Mouse (Mus musculus) MN1 (cell line): Measurements from ENCODE around the gene Rcsd1.

Experiments
- DNase-seq: peaks from one replicate; pipeline ENCODE4 v3.0.0-alpha.2; 2016; ENCODE audit warnings: low spot score

Gene Rcsd1

DNA sequence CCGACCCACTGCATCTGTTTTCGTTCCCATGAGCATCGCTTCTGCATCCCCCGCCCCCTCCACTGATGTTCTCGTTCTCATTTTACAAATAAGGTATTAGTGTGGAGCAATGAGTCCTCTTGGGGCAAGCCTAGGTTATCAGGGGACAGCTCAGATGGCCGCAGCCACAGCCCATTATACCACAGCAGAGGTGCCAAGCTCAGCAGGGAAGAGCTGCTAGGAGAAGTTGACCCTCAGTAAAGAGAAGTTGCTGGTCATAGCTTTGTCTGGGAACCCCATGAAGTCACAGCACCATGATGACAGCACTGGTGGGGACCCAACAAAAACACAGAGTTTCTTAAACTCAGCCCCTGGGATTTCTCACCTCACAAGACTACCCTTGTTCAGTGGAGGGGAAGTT lies 47.8 kb downstream of the Rcsd1 start:
- DNase-seq: no peak

DNA sequence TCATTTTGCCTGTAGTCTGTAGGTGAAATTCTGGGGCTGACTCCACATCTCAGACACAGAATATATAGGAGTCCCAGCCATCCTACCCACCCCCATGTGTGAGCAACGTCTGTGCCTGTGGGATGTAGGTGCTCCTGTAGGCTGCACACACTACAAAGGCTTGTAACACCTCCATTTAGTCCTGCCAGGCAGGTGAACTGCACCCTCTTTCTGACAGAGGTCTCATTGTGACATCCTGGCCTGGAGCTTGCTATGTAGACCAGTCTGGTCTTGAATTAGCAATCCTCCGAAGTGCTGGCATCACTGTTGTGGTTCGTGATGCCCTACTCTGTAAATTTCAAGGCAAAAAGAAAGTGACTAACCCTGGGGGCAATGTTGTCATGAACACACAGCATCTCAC lies 48.4 kb downstream of the Rcsd1 start:
- no peak for DNase-seq

DNA sequence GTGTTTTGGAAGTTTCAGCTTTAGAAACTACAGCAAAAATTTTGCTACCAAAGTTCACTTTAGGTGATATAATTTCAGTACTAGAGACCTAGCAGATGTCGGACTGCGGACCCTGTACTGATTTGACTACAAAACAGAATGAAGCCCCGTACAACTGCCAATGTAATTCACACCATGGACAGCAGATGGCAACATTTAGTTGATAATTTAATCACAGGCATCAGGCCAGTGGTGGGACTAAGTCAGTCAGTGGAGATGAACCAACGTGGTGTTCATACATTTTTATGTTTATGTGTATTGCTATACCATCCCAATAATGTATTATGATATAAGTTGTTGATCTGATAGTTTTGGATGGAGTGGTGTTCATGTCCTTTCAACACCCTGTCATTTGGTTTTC lies 48.8 kb downstream of the Rcsd1 start:
- DNase-seq: peak; percentile 81

DNA sequence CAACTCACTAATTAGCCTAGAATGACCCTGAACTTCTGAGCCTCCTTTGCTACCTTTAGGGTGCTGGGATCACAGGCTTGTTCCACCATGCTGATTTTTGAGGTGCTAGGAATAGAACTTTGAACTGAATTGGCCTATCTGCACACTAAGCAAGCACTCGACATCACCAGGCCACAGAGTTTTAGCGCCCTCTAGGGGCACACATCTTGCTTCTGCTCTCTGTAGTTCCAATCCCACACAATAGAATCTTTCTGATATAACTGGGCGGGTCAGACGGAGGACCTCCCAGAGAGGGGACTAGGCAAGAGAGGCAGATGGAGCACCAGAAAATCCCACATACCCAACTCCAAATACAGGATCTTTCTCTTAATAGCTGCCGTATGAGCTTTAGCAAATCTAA lies 51.0 kb downstream of the Rcsd1 start:
- DNase-seq: peak; percentile 75

DNA sequence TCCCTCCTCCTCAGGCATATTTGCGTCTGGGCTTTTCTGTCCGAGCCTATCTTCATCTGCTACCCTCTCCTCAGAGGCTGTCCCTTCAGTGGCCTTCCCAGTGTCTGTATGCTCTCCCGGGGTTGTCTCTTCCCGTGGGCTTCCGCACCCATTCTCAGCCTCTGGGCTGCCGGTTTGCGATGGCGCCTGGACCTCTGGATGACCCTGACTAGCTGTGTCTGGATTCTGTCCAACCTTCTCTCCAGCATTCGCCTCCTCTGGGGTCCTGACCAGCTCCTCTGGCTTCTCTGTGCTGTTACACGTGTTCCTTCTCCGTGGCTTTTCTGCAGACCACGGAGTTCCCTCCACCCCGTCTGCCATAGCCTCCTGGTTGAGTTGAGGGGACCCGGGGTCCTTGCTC lies 54.1 kb downstream of the Rcsd1 start:
- no peak for DNase-seq

DNA sequence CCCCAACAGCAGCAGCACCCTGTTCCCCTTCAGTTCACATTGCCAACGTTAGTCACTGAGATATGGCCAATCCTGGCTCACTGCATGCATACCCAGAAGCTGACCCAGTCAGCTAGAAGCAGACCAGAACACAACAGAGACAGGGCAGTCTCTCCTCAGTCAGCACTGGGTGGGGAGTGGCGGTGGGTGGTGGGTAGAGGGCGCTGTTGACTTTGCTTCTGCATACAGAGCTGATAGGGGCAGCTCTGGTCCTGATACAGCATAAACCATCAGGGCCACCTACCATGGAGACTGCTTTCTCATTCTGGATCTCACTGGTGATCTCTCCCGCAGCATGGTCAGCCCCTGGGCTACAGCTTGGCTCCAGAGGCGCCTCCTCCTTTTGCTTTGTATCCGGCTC lies 54.5 kb downstream of the Rcsd1 start:
- DNase-seq: peak; percentile 63

DNA sequence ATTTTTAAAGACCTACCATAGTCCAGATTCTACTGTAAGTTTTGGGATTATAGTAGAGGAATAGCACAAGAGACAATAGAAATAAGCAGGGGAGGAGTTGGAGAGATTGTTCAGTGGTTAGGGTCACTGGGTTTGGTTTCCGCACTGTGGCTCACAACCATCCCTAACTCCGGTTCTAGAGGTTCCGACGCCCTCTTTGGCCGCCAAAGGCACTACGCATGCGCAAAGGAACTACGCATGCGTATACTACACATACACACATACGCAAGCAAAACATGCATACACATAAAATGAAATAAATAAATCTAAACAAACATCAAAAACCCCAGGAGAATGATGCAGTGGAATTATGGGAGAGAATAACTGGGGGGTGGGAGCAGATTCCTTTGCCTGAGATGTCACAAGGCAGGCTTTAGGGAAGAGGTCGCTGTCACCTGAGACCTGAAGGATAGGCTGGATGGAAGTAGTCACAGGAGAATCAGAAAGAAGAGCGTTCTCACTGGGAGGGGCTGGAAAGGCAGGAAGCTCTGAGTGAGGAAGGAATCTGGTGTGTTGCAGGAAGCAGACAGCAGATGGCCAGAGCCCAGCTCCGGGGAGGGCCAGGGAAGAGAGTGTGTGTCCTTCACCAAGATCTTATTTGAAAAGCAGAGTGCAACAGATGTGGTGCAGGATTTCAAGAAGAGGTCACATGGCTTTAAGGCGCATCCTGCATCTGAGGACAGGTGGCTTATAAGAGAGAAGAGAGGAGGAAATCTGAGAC lies 56.3 kb downstream of the Rcsd1 start:
- DNase-seq: no peak

DNA sequence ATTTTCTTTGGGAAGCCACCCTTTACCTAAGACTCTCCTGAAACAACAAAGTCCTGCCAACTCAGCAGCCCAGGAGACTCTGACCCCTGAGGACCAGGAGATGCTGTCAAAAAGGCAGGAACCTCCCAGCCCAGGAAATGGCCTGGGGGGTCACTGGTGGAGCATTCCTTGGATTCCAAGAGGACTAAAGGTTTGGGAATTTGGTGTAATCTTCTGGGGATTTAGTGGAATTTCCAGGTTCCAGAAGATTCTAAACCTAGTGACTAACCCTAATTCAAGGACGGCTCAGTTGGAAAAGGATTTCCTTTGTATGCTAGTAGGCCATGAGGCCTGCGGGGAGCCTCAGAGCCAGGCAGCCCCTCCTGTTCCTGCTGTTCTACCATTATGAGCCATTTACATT lies 57.0 kb downstream of the Rcsd1 start:
- DNase-seq: no peak

DNA sequence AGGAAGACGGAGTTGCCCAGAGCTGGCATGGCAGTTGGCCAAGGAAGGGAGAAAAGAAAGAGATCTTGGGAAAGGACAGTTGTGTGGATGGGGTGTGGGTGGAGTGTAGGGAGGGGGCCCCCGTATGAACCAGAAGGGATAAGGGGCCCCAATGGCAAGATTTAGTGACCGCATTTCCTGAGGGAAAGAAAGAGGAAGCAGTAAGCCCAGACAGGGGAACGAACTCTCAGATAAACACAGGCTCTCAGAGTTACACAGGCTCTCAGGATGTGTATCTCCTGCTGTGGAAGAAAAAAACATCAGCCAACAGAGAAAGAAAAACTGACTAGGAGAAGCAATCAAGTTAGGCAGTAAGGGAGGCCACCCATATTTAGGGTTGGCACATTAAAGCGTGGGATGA lies 58.4 kb downstream of the Rcsd1 start:
- no peak for DNase-seq

DNA sequence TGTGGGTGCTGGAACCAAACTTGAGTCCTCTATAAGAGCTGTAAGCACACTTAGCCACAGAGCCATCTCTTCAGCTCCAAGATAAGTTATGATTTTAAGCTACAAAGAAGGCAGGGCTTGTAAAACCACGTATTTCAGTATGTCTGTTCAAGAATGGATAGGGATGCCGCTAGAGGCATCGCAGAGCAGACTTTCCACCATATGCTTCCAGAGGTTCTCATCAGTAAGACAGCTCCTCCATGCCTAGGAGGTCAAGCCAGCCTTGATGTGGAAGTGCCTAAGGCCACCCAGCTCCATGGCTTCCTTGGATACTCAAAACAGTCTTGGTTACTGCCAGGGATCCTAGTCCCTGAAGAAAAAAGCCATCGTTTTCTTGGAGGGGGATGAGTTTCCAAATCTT lies 64.5 kb downstream of the Rcsd1 start:
- DNase-seq: no peak

DNA sequence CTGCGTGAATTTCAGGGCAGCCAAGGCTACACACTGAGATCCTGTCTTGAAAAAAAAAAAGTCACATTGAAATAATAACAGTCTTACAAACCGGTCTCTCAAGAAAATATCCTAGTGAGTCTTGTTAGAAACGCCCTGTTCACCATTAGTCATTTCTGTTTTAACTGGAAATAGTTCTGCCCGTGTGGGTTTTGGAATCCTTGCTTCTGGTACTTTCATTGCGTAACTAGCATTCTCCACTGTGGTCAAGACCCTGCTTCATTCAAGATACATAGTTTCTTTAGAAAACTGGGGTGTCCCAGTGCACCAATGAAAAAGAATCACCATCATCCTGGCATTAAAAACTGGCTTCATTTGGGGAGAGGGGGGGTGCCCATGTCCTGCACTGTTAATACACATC lies 65.8 kb downstream of the Rcsd1 start:
- DNase-seq: no peak

DNA sequence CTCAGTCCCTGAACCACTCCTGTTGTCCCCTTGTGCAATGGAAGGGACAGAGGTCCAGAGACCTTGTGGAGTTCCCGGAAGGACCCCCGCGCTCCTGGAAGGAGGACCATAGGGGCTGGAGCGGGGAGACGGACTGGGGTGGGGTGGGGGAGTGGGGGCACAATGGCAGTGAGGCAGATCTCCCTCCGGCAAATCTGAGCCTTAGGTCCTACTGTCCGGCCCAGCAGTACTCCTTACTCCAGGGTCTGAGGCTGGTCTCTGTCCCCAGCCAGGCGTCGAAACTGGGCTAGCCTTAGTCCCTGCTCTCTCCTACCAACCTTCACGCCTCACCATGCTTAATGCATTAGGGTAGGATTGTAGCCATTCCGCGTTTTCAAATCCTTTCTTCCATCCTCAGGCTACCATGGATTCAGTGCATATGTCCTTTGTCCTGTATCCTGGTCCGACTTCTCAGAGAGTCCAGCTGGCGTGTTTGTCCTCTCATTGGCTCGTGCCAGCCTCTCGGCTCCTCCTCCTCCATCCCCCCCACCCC lies 66.7 kb downstream of the Rcsd1 start:
- DNase-seq: peak; percentile 78

DNA sequence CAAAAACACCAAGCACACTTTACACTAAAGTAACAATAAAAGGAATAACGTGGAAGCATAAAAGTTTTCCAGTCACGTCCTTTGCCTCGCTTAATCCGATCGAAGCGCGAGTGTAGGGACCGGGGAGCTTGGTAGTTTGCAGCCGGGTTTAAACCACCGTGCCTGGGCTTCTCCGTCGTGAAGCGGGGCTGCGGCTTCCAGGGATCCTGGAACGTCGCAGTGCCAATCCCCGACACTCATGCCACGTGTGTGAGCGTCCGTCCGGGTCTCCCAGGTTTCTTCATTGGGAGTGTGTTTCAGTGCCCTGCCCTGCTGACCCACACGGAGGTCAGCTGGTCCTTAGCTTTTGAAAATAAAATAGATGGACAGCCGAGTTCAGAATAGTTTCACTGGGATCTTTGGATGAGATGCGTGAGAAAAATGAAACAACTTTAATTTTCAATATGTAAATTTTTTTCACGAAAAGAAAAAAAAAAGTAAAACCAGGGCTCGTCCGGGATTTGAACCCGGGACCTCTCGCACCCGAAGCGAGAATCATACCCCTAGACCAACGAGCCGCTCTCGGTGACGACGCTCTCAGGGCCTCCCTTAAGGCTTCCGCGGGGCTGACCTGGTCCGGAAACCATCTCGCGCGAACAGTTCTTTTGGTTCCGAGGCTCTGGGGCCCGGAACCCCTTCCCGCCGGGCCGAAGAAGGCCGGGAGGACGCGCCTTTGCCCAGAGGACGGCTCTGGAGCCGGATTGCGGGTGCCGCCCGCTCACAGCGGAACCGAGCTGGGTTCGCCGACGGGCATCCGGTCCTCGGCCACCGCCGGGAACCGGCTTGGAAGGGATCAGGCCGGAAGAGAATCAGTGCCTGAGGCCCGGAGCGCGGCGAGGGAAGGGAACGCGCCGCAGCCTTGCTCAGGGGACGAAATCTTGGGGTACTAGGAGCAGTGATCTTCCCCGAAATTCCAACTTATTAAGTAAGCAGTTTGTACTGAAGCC lies 67.5 kb downstream of the Rcsd1 start:
- DNase-seq: peak; percentile 93

DNA sequence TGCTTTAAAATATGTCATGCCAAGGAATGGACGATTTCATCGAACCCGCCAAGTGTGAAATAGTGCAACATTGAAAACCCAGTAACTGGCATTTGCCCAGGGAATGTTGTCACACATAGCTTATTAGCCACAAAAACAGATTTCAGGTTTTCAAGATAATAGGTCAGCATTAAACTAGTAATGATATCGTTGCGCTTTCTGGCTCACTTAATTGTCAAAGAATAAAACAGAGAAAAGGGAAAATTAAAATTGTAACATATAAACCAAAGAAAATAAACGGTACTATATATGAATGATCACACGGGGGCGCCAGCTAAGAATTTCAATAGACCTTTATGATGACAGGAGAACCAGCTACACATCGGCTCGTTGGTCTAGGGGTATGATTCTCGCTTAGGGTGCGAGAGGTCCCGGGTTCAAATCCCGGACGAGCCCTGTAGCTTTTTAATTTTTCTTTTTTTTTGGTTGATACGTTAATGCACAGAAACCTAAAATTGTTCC lies 68.2 kb downstream of the Rcsd1 start:
- peak; percentile 89 for DNase-seq

DNA sequence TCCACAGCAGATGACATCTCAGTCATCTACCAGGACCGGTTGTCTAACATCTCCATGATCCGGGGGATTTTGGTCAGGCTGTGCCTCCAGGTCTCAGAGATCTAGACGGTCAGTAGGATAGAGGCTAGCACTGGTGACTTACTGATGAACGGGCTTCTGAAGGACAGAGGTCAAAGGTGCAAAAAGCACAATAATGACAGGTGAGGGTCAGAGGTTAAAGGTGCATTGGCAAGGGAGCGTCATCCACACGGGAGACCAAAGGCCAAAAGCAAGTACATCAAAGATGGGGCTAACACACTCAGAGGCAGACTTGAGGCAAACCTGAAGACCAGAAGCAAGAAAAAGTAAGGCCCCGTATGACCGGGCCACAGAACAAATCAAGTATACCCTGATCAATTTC lies 73.3 kb downstream of the Rcsd1 start:
- no peak for DNase-seq

DNA sequence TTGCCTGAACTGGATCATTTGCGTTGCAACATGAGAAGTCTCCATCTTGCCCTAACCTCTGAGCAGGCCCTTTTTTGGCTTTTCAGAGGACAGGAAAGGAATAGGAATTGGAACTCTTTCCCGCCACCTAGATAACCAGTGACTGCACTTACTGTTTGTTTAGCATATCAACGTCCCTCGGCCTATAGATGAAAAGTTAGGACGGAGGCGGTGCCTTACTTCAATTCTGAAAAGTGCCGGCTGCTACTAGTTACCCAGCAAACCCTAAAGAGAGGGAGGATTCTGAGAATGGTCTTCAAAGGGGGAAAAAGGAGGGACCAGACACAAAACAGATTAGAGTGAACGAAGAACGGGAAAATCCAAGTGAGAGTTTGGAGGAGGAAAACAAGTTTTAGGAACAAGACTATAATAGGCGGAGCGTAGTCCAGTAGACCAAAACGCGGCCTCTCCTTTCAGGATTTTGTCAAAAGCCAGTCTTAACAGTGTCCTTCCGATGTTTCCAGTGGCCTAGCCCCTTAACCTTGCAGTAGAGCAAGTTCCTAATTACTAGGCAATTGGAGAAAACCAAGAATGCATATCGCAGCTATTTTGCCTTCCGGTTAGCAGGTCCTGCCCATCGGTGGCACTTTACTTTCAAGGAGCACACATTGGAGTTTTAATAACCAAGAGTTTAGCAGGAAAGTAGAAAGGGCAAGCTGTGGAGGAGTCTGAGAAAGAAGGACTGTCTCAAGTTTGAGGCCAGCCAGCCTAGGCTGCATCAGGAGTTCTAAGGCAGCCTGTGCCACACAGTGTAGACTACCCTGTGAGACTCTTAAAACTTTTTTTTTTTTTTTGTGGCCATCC lies 74.3 kb downstream of the Rcsd1 start:
- no peak for DNase-seq

DNA sequence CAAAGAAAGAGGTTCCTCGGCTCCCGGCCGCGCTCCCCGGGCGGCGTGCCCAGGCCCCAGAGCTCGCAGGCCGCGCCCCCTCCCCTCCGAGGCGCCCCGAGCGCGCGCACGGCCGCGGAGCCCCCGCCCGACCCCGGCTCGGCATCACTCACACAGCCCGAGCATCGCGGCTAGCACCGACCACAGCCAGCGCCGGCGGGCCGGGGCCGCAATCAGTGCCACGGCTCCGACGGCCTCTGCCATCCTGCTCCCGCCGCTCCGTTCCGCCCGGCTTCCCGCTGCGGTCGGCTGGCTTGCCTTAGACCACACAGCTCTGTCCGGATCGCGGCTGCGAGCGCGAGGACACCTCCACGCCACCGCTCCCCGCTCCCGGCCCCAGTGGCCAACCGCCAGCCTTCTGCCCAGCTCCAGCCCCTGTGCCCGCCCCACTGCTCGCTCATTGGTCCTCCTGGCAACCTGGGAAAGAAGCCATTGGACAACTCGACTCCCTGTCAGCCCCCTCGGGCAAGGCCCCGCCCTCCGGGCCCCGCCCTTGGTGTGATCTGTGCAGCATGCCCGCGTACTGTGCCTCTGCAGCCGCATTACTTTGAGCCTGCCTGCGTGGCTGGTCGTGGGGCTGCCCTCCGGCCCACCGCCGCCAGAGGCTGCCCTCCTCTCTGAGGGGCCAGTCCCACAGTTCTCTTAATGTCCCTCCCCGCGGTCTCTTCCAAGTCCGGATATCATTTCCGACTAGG lies 75.2 kb downstream of the Rcsd1 start, which contains the start of gene Mpzl1:
TSS of gene Mpzl1 (minus strand) at position 388 of the 734 bp plus-strand sequence.
- DNase-seq: peak; percentile 99

DNA sequence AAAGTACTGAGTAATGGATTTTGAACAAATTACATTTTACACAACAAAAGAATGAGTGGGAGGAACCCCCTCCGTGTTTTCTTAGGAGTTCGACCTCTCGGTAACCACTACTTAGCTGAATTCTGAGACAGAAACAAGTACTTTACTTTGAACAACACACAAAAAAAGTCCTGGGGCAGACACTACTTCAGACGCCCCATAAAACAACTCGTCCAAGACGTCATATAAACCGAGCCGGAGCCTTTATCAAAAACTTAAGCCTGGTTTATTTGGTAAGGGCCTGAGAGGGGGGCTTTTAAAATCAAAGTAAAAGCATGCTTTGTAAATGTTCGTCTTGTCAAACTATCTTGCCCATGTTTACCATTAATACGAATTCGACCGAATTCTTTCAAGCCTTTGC lies 76.2 kb downstream of the Rcsd1 start:
- DNase-seq: peak; percentile 17

DNA sequence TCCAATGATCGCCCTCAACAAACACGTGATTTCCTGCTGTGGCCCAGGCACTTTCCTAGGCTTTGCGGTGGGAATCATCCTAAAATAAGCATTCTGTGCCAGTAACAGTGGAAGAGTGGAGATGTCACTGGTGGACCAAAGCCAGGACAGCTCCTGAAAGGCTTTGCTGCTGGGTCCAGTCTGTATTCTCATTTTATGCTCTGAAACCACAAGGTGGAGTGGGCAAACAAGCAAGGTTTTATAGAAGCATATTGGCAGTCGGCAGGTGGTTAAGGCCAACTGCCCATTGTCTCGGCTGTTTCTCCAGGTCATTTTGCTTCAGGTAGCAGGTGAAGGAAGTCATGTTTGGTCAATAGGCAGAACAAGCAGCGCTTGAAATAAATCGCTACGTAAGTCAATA lies 78.4 kb downstream of the Rcsd1 start:
- no peak for DNase-seq

DNA sequence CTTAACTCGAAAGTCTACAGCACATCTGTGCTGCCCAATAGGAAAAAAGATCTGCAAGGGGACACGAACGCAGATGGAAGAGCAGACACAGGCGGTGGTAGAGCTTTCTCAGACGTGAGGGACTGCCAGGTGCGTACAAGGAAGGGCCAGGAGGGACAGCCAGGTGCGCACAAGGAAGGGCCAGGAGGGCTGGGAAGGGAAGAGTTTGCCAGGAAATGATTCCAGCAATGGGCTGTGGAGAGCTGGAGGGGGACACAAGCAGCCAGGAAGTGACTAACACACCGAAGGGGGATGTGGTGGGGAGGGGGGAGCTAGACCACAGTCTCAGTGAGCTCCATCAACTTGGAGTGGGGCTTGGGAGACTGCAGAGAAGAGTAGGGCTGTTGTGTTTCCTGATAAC lies 79.6 kb downstream of the Rcsd1 start:
- no peak for DNase-seq

DNA sequence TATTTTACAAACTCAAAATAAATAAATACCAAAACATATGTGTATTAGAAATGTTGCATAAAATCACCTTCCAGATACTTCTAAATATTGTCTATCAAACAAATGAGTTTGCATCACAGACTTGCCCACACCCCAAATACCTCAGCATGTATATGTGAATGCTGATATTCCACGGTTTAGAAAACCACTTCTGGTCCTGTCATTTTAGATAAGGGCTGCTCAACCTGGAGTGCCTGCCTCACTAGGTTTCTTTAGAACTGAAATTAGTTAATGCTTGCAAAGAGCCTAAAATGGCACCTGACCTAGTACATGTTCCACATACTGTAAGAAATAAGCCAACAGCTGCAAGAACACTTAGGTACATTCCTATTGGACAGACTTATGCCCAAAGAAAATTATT lies 81.0 kb downstream of the Rcsd1 start:
- no peak for DNase-seq
